Mouse (Mus musculus): ENCODE measurements around the gene Cdh23. TPM values are rescaled to one million over a fixed set of nuclear protein-coding genes. Genes with fewer than 3 reads are reported as not detected.

Cdh23 gene
- polyA plus RNA-seq, 1 experiment from 2014 or later = 2.7 TPM

DNA sequence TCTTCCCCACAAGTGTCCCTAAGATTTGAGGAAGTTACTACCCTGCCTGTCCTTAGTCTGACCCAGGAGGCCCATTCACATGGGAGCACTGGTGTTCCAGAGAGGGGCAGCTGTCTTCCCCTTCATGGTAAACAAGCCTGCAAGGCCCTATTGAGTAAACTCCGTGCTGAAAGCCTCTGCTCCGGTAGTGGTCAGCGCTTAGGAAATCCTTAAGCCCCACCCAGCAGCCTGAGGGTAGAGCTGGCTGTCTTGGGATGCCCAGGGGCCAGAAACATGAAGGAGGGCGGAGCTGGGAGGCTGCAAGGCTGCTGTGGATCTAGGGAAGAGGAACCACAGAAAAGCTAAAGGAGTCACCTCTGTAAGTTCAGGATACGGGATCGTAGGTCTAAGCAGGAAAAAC is 347.2 kb downstream of the Cdh23 start:
- H3K27me3 ChIP-seq (replicated peaks; ENCODE audit: control insufficient read depth, insufficient read depth, low read length) = peaks cover 6% of the 10 kb centered on the region; the same call in 1 of the 2 replicates
- no peak overlapping the region for H3K4me3 ChIP-seq (replicated peaks; ENCODE audit: low read length)
- no peak overlapping the region for H3K4me2 ChIP-seq (ENCODE audit: low read length)
- no peak overlapping the region for H3K27ac ChIP-seq (ENCODE audit: low read length)
- H3K36me3 ChIP-seq (ENCODE audit: control insufficient read depth, insufficient read depth) = no peaks in the 10 kb centered on the region
- no peak overlapping the region for H3K9ac ChIP-seq (replicated peaks; ENCODE audit: low read depth, low read length)
- ATAC-seq = no peak
- no peaks in the 10 kb centered on the region for H3K9me3 ChIP-seq (ENCODE audit: control insufficient read depth, low read length)
- H3K4me1 ChIP-seq (replicated peaks; ENCODE audit: control insufficient read depth, insufficient read depth, low read length) = peaks cover 6% of the 10 kb centered on the region
- 46% methylated on average over 6 of the region's 6 CpGs for WGBS

DNA sequence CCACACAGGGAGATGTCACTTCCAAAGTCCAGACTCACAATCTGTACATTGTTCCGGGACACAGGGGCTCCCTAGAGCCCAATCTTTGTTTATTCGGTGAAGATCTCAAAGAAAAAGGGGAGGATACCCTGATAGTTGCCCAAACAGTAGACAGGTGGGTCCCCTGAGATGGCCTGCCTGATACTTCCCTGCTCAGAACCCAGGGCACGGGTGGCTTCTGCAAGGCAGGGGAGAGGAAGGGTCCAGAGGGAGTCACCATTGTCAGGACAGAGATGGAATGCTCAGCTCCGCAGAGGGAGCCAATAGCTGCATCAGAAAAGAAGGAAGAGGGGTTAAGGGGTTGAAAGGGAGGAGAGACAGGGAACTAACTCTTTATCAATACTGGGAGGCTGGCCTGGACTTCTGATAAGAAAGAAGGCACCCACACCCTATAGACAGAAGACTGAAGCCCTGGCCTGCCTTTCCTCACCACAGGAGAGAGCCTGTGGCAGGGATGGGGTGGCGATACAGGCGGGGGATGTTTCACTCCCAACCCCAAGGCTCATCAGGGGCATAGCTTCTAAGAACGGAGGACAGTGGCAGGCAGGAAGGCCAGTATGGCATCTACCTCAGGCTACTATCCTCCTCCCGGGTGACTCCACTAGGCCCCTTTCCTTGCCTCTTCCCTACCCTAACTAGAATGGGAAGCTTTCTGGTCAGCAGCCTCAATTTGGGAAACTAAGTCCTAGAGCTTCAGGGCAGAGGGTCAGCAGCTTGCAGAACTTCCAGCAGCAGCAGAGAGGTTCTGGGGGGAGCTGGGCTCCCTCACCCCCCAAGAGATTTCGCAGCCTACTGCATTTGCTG is 348.3 kb downstream of the Cdh23 start:
- Histone ChIP-seq H3K27ac (ENCODE audit: low read length) (no peak overlapping the region), H3K4me2 (ENCODE audit: low read length) (no peak overlapping the region), H3K9me3 (ENCODE audit: control insufficient read depth, low read length) (no peaks in the 10 kb centered on the region), H3K36me3 (ENCODE audit: control insufficient read depth, insufficient read depth) (no peaks in the 10 kb centered on the region), H3K4me1 (replicated peaks; ENCODE audit: control insufficient read depth, insufficient read depth, low read length) (peaks cover 6% of the 10 kb centered on the region), H3K9ac (replicated peaks; ENCODE audit: low read depth, low read length) (no peak overlapping the region), H3K27me3 (replicated peaks; ENCODE audit: control insufficient read depth, insufficient read depth, low read length) (peaks cover 6% of the 10 kb centered on the region; the same call in 1 of the 2 replicates), H3K4me3 (replicated peaks; ENCODE audit: low read length) (no peak overlapping the region)
- 39% methylated on average over 9 of the region's 9 CpGs for WGBS
- no peak for ATAC-seq

DNA sequence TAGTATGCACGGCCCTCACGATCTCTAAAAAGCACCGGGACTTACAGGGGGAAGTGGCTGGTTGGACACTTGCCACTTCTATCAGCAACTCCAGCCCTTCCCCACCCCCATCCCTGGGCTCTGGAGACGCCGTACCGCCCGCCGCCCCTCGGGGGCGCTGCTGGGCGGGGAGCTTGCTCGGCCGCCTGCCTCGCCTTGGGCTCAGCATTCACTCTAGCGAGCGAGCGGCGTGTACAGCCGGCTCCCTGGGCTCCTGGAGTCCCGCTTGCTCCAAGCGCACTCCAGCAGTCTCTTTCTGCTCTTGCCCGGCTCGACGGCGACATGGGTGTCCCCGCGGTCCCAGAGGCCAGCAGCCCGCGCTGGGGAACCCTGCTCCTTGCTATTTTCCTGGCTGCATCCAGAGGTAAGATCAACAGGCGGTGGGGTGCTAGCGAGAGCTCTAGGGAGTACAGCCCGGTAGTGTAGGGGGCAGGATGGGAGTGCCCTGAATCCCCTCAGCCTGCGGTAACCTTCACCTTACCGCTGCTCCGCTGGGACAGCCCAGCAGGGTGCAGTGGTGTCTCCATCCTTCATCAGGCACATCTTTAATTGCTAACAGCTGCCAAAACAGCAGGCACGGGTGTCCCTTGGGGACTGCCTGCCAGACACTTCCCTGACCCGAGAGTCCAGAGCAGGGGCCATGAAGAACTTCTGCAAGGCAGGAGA is 349.4 kb downstream of the Cdh23 start, which contains the start of gene Vsir:
Gene Vsir, plus strand, starts transcription at position 151 of the 705 bp plus-strand sequence.
- H3K4me3 ChIP-seq (replicated peaks; ENCODE audit: low read length) = peak within 1 kb of the TSS; percentile 16
- H3K9me3 ChIP-seq (ENCODE audit: control insufficient read depth, low read length) = no peaks in the 10 kb centered on the region
- H3K36me3 ChIP-seq (ENCODE audit: control insufficient read depth, insufficient read depth) = no peaks in the 10 kb centered on the region
- H3K4me1 ChIP-seq (replicated peaks; ENCODE audit: control insufficient read depth, insufficient read depth, low read length) = peaks cover 6% of the 10 kb centered on the region
- no peak within 1 kb of the TSS for H3K27ac ChIP-seq (ENCODE audit: low read length)
- H3K9ac ChIP-seq (replicated peaks; ENCODE audit: low read depth, low read length) = no peak within 1 kb of the TSS
- ATAC-seq = peak; percentile 43; the same call in 1 of the 2 replicates
- H3K27me3 ChIP-seq (replicated peaks; ENCODE audit: control insufficient read depth, insufficient read depth, low read length) = peaks cover 6% of the 10 kb centered on the region; the same call in 1 of the 2 replicates
- peak within 1 kb of the TSS; percentile 39 for H3K4me2 ChIP-seq (ENCODE audit: low read length)
- WGBS = under 1% methylated on average over 37 of the region's 37 CpGs

DNA sequence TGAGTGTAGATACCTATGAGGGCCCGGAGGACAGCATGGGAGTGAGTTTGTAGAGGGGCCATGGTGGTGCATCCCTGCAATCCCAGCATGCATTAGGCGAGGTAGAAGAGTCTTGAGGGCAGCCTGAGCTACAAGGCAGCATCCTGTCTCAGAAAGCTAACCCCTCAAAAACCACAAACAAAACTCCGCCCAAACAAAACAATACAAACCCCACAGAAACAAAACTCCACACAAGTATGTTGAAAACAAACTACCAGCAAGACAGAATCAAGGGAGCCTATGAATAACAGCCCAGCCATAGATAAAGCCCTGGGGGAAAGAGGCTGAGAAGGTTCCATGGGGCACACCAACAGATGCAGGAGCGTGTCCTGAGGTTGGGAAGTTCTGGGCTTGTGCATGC is 350.2 kb downstream of the Cdh23 start:
- Histone ChIP-seq H3K4me2 (ENCODE audit: low read length) (no peak overlapping the region), H3K27me3 (replicated peaks; ENCODE audit: control insufficient read depth, insufficient read depth, low read length) (peaks cover 6% of the 10 kb centered on the region; the same call in 1 of the 2 replicates), H3K4me1 (replicated peaks; ENCODE audit: control insufficient read depth, insufficient read depth, low read length) (peaks cover 6% of the 10 kb centered on the region), H3K36me3 (ENCODE audit: control insufficient read depth, insufficient read depth) (no peaks in the 10 kb centered on the region), H3K9me3 (ENCODE audit: control insufficient read depth, low read length) (no peaks in the 10 kb centered on the region), H3K4me3 (replicated peaks; ENCODE audit: low read length) (no peak overlapping the region), H3K27ac (ENCODE audit: low read length) (no peak overlapping the region), H3K9ac (replicated peaks; ENCODE audit: low read depth, low read length) (no peak overlapping the region)
- no peak for ATAC-seq
- WGBS = 86% methylated on average over 4 of the region's 4 CpGs

DNA sequence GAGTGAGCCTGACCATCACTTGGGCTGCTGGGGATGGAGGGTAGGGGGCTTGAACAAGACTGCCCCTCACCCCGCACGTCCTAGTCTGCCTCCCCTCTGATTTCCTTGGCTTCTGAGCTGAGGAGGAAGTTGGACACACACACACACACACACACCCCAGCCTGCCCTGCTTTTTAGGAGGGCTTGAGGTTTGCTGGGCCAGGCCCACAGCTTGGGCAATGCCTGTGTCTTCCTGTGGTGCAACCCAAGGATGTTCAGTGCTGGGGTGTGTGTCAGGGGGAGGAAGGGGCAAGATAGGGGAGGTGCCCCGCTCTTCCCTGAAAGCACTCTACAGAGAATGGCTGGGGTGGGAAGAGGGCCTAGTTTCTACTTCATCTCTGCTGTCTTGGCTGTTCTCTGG is 352.2 kb downstream of the Cdh23 start:
- ATAC-seq = no peak
- Histone ChIP-seq H3K9ac (replicated peaks; ENCODE audit: low read depth, low read length) (no peak overlapping the region), H3K36me3 (ENCODE audit: control insufficient read depth, insufficient read depth) (no peaks in the 10 kb centered on the region), H3K9me3 (ENCODE audit: control insufficient read depth, low read length) (no peaks in the 10 kb centered on the region), H3K4me3 (replicated peaks; ENCODE audit: low read length) (no peak overlapping the region), H3K27me3 (replicated peaks; ENCODE audit: control insufficient read depth, insufficient read depth, low read length) (peaks cover 6% of the 10 kb centered on the region; the same call in 1 of the 2 replicates), H3K4me2 (ENCODE audit: low read length) (no peak overlapping the region), H3K4me1 (replicated peaks; ENCODE audit: control insufficient read depth, insufficient read depth, low read length) (peaks cover 6% of the 10 kb centered on the region), H3K27ac (ENCODE audit: low read length) (no peak overlapping the region)
- 88% methylated on average over 3 of the region's 3 CpGs for WGBS

DNA sequence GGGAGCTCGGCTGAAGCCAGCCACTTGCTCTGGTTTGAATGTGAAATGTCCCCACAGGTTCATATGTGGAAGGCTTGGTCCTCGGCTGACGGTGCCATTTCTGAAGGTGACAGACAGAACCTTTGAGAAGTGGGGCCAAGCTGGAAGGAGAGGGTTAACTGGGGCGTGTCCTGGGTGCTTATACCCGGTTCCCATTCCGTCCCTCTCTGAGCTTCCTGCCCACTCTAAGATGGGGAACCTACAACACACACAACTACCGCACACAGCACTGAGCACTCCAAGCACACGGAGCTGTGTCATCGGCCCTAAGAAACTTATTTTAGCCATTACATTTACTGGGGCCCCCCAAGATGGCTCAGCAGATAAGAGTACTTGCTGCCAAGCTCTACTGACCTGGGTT is 354.8 kb downstream of the Cdh23 start:
- no peak for ATAC-seq
- H3K36me3 ChIP-seq (ENCODE audit: control insufficient read depth, insufficient read depth) = no peaks in the 10 kb centered on the region
- no peaks in the 10 kb centered on the region for H3K9me3 ChIP-seq (ENCODE audit: control insufficient read depth, low read length)
- H3K4me1 ChIP-seq (replicated peaks; ENCODE audit: control insufficient read depth, insufficient read depth, low read length) = peaks cover 2% of the 10 kb centered on the region
- H3K4me3 ChIP-seq (replicated peaks; ENCODE audit: low read length) = no peak overlapping the region
- no peak overlapping the region for H3K9ac ChIP-seq (replicated peaks; ENCODE audit: low read depth, low read length)
- peaks cover 2% of the 10 kb centered on the region; the same call in 1 of the 2 replicates for H3K27me3 ChIP-seq (replicated peaks; ENCODE audit: control insufficient read depth, insufficient read depth, low read length)
- no peak overlapping the region for H3K4me2 ChIP-seq (ENCODE audit: low read length)
- H3K27ac ChIP-seq (ENCODE audit: low read length) = no peak overlapping the region
- WGBS = 80% methylated on average over 9 of the region's 9 CpGs

DNA sequence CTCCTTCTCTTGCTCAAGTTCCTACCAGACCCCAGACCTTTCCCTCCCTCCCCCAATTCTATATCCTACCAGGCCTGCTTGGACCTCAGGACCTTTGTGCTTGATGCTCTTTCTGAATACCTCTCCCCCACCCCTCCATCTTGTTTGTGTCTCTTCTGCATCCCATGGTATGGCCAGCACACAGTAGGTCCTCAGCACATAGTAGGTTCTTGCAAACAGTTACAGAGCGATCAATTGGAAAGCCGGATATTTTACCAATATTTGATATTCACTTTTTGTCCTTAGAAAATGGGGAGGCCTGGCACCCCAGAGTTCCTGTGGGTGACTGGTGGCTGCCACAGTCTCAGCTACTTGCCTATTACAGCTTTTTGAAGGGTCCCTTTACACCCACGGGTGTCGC is 361.3 kb downstream of the Cdh23 start:
- no peak overlapping the region for H3K9ac ChIP-seq (replicated peaks; ENCODE audit: low read depth, low read length)
- WGBS = 95% methylated on average over 4 of the region's 4 CpGs
- no peak overlapping the region for H3K27ac ChIP-seq (ENCODE audit: low read length)
- no peaks in the 10 kb centered on the region for H3K9me3 ChIP-seq (ENCODE audit: control insufficient read depth, low read length)
- H3K4me1 ChIP-seq (replicated peaks; ENCODE audit: control insufficient read depth, insufficient read depth, low read length) = no peaks in the 10 kb centered on the region
- ATAC-seq = no peak
- no peak overlapping the region for H3K4me2 ChIP-seq (ENCODE audit: low read length)
- H3K27me3 ChIP-seq (replicated peaks; ENCODE audit: control insufficient read depth, insufficient read depth, low read length) = no peaks in the 10 kb centered on the region
- no peaks in the 10 kb centered on the region for H3K36me3 ChIP-seq (ENCODE audit: control insufficient read depth, insufficient read depth)
- no peak overlapping the region for H3K4me3 ChIP-seq (replicated peaks; ENCODE audit: low read length)

DNA sequence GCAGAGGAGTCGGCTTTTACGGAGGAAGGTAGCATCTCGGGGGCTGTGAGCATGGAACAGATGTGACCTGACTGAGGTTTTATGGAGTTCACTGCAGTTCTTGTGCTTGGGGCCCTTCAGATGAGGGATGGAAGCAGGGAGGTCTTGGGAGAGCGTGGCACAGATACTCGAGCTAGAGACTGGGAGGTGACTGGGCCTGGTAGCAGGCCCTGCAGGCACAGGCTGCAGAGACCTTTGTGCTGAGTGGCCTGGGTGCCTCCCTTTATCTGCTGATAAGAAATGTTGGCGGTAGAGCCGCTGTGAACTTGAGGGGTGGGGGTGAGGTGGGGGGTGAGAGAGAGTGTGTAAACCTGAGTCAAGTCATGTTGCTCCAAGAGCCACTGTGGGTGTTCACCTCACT is 361.7 kb downstream of the Cdh23 start:
- 82% methylated on average over 7 of the region's 7 CpGs for WGBS

DNA sequence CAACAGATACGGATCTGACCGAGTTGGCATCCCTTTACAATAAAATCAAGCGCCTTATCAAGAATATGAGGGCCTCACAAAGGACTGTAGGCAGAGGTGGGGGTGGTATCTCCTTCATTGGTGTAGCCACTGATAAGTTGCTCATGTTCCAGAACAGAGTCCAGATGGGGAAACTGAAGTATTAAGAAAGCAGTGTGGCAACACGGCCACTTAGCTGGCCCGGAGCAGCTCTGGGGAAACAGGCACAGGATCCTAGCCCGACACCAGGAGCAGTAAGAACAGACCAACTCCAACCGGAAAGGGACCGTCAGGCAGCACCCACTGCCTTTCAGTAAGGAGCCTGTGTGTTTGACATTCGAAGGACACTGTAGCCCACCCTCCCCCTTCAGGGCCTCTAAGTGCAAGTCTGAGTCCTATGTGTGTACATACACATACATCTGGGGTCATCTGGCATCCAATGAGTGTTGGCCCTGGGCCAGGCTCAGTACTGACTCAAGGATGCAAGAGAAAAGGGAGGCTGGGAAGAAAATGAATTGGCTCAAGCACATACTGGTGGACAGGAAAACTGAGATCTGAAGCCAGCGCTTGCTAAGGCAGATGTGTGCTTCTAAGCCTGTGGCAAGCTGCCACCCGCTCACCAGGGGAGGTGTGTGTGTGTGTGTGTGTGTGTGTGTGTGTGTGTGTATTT is 367.2 kb downstream of the Cdh23 start:
- 80% methylated on average over 11 of the region's 11 CpGs for WGBS
- no peak overlapping the region for H3K9ac ChIP-seq (replicated peaks; ENCODE audit: low read depth, low read length)
- ATAC-seq = no peak

More for the DNA sequence above, 361.7 kb downstream of the Cdh23 start:
- no peak overlapping the region for H3K4me3 ChIP-seq (replicated peaks; ENCODE audit: low read length)
- no peaks in the 10 kb centered on the region for H3K27me3 ChIP-seq (replicated peaks; ENCODE audit: control insufficient read depth, insufficient read depth, low read length)
- H3K27ac ChIP-seq (ENCODE audit: low read length) = no peak overlapping the region
- H3K4me1 ChIP-seq (replicated peaks; ENCODE audit: control insufficient read depth, insufficient read depth, low read length) = no peaks in the 10 kb centered on the region; the same call in 1 of the 2 replicates
- ATAC-seq = no peak
- H3K4me2 ChIP-seq (ENCODE audit: low read length) = no peak overlapping the region
- H3K9ac ChIP-seq (replicated peaks; ENCODE audit: low read depth, low read length) = no peak overlapping the region
- H3K9me3 ChIP-seq (ENCODE audit: control insufficient read depth, low read length) = no peaks in the 10 kb centered on the region
- no peaks in the 10 kb centered on the region for H3K36me3 ChIP-seq (ENCODE audit: control insufficient read depth, insufficient read depth)

More for the DNA sequence above, 367.2 kb downstream of the Cdh23 start:
- Histone ChIP-seq H3K4me1 (replicated peaks; ENCODE audit: control insufficient read depth, insufficient read depth, low read length) (peaks cover 3% of the 10 kb centered on the region; the same call in 1 of the 2 replicates), H3K36me3 (ENCODE audit: control insufficient read depth, insufficient read depth) (no peaks in the 10 kb centered on the region), H3K4me2 (ENCODE audit: low read length) (no peak overlapping the region), H3K4me3 (replicated peaks; ENCODE audit: low read length) (no peak overlapping the region), H3K27ac (ENCODE audit: low read length) (no peak overlapping the region), H3K27me3 (replicated peaks; ENCODE audit: control insufficient read depth, insufficient read depth, low read length) (no peaks in the 10 kb centered on the region), H3K9me3 (ENCODE audit: control insufficient read depth, low read length) (no peaks in the 10 kb centered on the region)
